ENCODE assay signal across 20 mouse cellular contexts in the genomic region with DNA sequence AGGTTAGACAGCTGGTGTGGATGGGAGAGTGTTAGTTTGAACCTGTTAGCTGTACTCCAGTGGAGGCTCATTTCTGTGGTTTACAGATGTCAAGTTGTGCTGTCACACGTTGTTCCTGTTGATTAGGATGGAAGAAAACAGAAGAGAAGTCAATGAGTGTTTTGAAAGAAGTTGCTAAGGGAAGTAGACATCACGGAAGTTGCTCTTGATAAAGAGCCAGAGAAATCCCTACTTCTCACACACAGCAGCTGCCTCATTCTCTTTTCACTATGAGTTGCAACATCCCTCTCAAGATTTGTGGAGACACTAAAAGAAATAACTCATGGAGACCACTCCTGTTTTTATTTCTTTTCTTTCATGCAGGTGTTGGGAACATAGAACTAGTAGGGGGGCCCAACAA.
DNase-seq lines count a peak whose midpoint lies in the region; ATAC-seq and TF ChIP-seq lines count a peak whose summit lies in the region.
"Had no signal": no experiment of that assay in that cellular context is flagged by ENCODE, and none has a peak within 500 bp of the region (broad histone marks: within the 10 kb centered on the region; RNA-seq: fewer than 3 reads in every experiment).

No protein-coding gene starts in this region.

- no peak for ATAC-seq in hindbrain, embryonic 14.5 days (ENCODE audit: low FRiP score)
- no peak for ATAC-seq in hindbrain, embryonic 11.5 days (ENCODE audit: low FRiP score)
- ATAC-seq: forebrain, postnatal 0 days; hindbrain, postnatal 0 days; midbrain, embryonic 15.5 days had no signal

- 70% methylated on average over 2 of the region's 2 CpGs for WGBS in hindbrain, embryonic 14.5 days
- WGBS in hindbrain, embryonic 11.5 days, result 64% methylated on average over 2 of the region's 2 CpGs

- H3K36me3 ChIP-seq in hindbrain, embryonic 14.5 days (replicated peaks; ENCODE audit: control insufficient read depth, insufficient read depth), result no peaks in the 10 kb centered on the region
- no peaks in the 10 kb centered on the region for H3K36me3 ChIP-seq in hindbrain, embryonic 11.5 days (ENCODE audit: control insufficient read depth, insufficient read depth, low read length)
- H3K36me3 ChIP-seq: embryonic facial prominence, embryonic 12.5 days; kidney, embryonic 15.5 days; midbrain, embryonic 15.5 days had no signal

- H3K9ac ChIP-seq in hindbrain, embryonic 14.5 days, result no peak overlapping the region
- H3K9ac ChIP-seq in hindbrain, embryonic 11.5 days (ENCODE audit: low read depth, low read length), result no peak overlapping the region
- H3K9ac ChIP-seq: embryonic facial prominence, embryonic 12.5 days; forebrain, postnatal 0 days; kidney, embryonic 15.5 days; liver, embryonic 14.5 days; midbrain, embryonic 15.5 days had no signal

- no peak overlapping the region for H3K4me3 ChIP-seq in gastrocnemius, adult 2 months
- no peak overlapping the region for H3K4me3 ChIP-seq in hindbrain, embryonic 14.5 days (replicated peaks; ENCODE audit: low read length)
- no peak overlapping the region for H3K4me3 ChIP-seq in hindbrain, embryonic 11.5 days (ENCODE audit: low read depth, low read length)
- H3K4me3 ChIP-seq: embryonic facial prominence, embryonic 12.5 days; kidney, embryonic 15.5 days; left cerebral cortex, adult 2 months; megakaryocyte, embryonic 14.5 days; midbrain, embryonic 15.5 days had no signal

- no peaks in the 10 kb centered on the region for H3K9me3 ChIP-seq in hindbrain, embryonic 14.5 days (ENCODE audit: control insufficient read depth, low read length)
- no peaks in the 10 kb centered on the region for H3K9me3 ChIP-seq in hindbrain, embryonic 11.5 days (ENCODE audit: control insufficient read depth, low read length)
- H3K9me3 ChIP-seq: embryonic facial prominence, embryonic 12.5 days; kidney, embryonic 15.5 days; megakaryocyte, embryonic 14.5 days; midbrain, embryonic 15.5 days had no signal

- no peak for DNase-seq in gastrocnemius, adult 2 months
- no peak for DNase-seq in gastrocnemius, postnatal 4 days (ENCODE audit: low spot score in 2 of 2)
- peak; percentile 3 for DNase-seq in kidney, adult 9 months
- no peak for DNase-seq in kidney, adult 8-10 months
- DNase-seq in 416B (ENCODE audit: low read depth), result peak; percentile 0
- DNase-seq in lung, postnatal 10 days, result peak; percentile 11
- no peak for DNase-seq in hindbrain, embryonic 14.5 days (ENCODE audit: low spot score)
- DNase-seq in hindbrain, embryonic 11.5 days (ENCODE audit: low spot score), result no peak
- DNase-seq: adrenal gland, postnatal 14 days; cerebellum, adult 2 months; forebrain, postnatal 0 days; gastrocnemius, postnatal 10 days; right cerebral cortex, postnatal 4 days had no signal

- intact Hi-C loops in gastrocnemius, adult 2 months (cut with DNase I), result no loop called here

- H3K27me3 ChIP-seq in hindbrain, embryonic 14.5 days (ENCODE audit: control insufficient read depth, insufficient read depth, low read length), result no peaks in the 10 kb centered on the region
- H3K27me3 ChIP-seq in hindbrain, embryonic 11.5 days (ENCODE audit: control insufficient read depth, insufficient read depth, low read length), result no peaks in the 10 kb centered on the region
- H3K27me3 ChIP-seq: embryonic facial prominence, embryonic 12.5 days; kidney, embryonic 15.5 days; megakaryocyte, embryonic 14.5 days; midbrain, embryonic 15.5 days had no signal

- H3K4me1 ChIP-seq in hindbrain, embryonic 14.5 days (replicated peaks; ENCODE audit: control insufficient read depth, insufficient read depth, low read length), result no peaks in the 10 kb centered on the region
- H3K4me1 ChIP-seq in hindbrain, embryonic 11.5 days (replicated peaks; ENCODE audit: control insufficient read depth, insufficient read depth, low read length), result no peaks in the 10 kb centered on the region
- H3K4me1 ChIP-seq: embryonic facial prominence, embryonic 12.5 days; kidney, embryonic 15.5 days; megakaryocyte, embryonic 14.5 days; midbrain, embryonic 15.5 days had no signal

- no peak for TF ChIP-seq CTCF in gastrocnemius, adult 2 months (IDR thresholded peaks at IDR 0.05)

- H3K27ac ChIP-seq in gastrocnemius, adult 2 months, result peak overlapping the region; percentile 35
- no peak overlapping the region for H3K27ac ChIP-seq in hindbrain, embryonic 14.5 days
- no peak overlapping the region for H3K27ac ChIP-seq in hindbrain, embryonic 11.5 days (ENCODE audit: low read depth, low read length)
- H3K27ac ChIP-seq: embryonic facial prominence, embryonic 12.5 days; hindbrain, postnatal 0 days; left cerebral cortex, adult 2 months; liver, embryonic 14.5 days; midbrain, embryonic 15.5 days had no signal

- no peak overlapping the region for H3K4me2 ChIP-seq in hindbrain, embryonic 14.5 days (replicated peaks)
- no peak overlapping the region for H3K4me2 ChIP-seq in hindbrain, embryonic 11.5 days (replicated peaks; ENCODE audit: low read depth, low read length)
- H3K4me2 ChIP-seq: embryonic facial prominence, embryonic 12.5 days; kidney, embryonic 15.5 days; midbrain, embryonic 15.5 days had no signal

Comparison
In these comparisons a context has a peak if more than half of its experiments do, and no peak if none do; other contexts are left out.
1. DNase-seq: peak in kidney, adult 9 months (single experiment), 416B (single experiment) and lung, postnatal 10 days (single experiment); none in gastrocnemius, adult 2 months (single experiment), gastrocnemius, postnatal 4 days (0 of 2), kidney, adult 8-10 months (0 of 2), hindbrain, embryonic 14.5 days (single experiment) and hindbrain, embryonic 11.5 days (single experiment).